Mouse (Mus musculus) layer of hippocampus, adult 9-10 months (tissue): ENCODE results near the gene Abca8a.

ENCODE experiments used
- DNase-seq: peaks from one replicate; pipeline ENCODE4 v3.0.0; 2022; ENCODE audit warnings: low spot score

Abca8a gene

GRCm38 (mm10) chr11:110095858-110096257, at the start of gene Abca8a:
Abca8a (minus strand) TSS chr11:110095978.
- no peak for DNase-seq

DNA sequence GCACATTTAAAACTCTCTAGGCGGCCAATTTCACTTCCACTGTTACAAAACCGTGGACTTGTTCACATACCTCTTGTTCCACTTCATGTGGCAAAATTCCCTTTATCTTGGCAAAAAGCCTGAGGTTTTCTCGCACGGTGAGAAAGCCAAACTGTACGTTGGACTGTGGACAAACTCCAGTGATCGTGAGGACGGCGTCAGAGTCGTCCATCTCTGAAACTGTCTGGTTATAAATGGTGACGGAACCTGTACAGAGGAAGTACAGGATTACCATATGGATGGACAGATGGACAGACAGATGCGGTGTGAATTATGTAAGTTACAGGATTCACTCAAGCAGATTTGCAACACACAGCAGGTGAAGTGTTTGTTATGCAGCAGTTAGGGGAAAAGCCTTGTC, 49.6 kb upstream of the Abca8a start:
- DNase-seq: no peak

GRCm38 (mm10) chr11:110130760-110131159, 35.0 kb upstream of the Abca8a start:
- no peak for DNase-seq

GRCm38 (mm10) chr11:110111137-110111536, 15.4 kb upstream of the Abca8a start:
- peak; percentile 35 for DNase-seq

DNA sequence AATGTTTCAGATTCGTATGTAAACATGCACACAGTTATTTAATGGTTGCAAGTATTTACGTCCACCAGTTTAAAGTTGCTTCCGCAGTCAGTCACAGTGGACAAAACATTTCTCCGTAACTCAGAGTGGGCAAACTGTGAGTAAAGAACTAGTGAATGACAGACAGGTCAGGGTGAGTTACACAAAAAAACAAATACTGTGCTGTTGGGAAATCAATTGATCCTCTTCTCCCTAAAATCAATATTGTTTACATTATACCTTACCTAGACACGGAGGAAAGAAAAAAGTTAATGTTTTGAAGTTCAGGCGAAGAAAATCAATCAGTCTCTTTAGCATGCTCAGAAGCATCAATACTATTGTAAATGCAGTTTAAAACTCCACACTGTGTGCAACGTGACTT, 5.7 kb upstream of the Abca8a start:
- no peak for DNase-seq

GRCm38 (mm10) chr11:110098901-110099300, 3.1 kb upstream of the Abca8a start:
- no peak for DNase-seq

DNA sequence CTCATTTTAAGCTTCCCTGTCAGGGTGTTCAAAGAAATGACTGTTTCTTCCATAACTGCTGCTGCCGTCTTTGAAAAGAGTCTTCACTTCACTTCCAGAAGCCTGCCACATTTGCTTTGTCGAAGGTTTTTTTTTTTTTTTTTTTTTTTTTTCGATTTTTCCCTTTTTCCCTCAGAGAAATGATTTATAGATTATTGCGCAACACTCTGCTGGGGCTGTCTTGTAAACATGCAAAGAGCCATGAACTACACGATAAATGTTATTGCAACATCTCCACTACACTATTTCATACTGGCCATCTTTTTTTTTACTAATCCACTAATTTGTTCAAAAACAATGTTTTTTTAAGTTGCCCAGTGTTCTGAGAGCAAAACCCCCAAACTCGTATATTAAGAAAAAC, 1.7 kb upstream of the Abca8a start:
- DNase-seq: no peak

- no peak for DNase-seq
Measured at GRCm38 (mm10) chr11:110094846-110095380, 865 bp downstream of the Abca8a start.

DNA sequence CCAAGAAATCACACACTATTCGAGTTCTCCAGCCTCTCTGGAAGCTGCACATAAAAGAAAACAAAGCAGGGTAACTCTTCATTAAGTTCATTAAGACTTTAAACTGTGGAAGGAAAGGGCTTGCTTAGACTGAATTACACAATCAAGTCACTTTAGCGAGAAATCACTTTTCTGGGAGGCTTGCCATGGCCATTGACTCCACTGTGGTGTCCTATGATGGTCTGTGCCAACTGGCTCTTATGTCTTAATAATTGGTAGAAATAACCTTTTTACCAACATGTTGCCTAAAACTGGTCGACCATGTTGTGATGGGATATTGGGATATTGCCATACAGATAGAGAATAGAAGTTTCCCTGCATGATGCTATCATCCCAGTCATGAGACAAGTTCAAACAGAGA, 1.5 kb downstream of the Abca8a start:
- no peak for DNase-seq

- DNase-seq: no peak
Measured at GRCm38 (mm10) chr11:110091328-110091727, 4.5 kb downstream of the Abca8a start.

DNA sequence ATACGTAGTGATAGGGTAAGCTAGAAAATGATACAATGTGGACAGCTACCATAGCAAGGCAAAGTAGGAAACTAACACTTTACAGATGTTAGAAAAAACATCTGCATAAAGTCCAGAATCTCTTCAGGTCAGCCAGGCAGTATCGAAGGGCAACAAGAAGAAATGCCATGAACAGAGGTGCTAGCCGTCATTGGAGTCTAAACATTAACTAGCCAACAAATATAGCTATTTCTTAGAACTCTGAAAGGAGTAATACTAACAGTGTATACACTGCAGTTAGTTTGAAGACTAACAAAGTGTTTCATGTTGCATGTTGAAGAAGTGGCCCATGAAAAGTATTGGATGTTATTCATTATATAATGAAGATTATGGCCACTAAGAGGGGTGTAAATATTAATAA, 23.6 kb downstream of the Abca8a start:
- DNase-seq: no peak

DNA sequence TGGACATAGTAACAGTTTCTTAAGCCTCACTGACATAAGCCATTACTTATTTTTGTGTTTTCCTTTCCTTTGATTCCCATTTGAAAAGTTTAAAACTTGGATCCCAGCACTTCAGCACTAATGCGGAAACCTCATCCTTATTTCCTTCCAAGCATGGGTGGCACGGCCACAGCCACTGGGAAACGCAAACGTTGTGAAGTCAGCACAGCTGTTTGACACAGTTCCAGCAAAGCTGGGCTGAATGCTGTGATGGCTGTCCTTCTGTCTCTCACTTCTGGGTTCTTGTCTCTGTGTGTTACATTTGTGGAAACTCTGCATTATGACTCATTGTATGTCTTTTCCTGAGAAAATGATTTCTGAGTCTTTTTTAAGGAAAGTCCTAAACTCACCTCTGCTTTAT, 34.7 kb downstream of the Abca8a start:
- DNase-seq: no peak

- DNase-seq: no peak
Measured at GRCm38 (mm10) chr11:110060127-110060526, 35.7 kb downstream of the Abca8a start.

DNA sequence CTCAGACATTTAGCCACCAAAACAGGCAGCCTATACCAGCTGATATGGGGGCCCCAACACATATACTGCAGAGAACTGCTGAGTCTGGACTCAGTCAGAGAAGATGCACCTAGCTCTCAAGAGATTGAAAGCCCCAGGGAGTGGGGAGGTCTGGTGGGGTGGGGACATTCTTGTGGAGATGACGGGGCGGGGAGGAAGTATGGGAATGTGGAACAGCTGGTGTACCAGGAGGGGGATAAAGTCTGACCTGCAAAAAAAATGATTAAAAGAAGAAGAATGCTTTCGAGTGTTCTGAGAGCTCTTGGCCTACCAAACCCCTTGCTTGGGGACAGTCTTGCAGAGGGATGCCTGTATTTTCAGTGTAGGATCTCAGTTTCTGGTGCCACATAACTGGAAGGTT, 42.1 kb downstream of the Abca8a start:
- DNase-seq: no peak

DNA sequence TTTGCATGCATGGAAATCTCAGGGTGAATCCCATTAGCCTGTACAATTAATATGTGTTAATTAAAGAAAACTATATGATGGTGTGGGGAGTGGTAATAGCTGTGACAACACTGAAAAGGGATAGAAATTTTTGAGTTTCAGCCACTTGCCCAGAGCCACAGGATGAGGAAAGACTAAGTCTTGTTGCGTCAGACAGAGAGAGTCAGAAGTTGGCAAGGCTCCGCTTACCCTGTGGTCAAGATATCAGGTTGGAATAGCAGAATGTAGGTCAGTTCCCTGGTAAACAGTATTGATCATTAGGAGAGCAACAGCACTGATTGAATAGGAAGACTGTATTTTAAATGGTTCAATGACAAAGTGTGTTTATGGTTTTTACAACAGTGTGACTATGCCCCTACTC, 58.0 kb downstream of the Abca8a start:
- DNase-seq: no peak

DNA sequence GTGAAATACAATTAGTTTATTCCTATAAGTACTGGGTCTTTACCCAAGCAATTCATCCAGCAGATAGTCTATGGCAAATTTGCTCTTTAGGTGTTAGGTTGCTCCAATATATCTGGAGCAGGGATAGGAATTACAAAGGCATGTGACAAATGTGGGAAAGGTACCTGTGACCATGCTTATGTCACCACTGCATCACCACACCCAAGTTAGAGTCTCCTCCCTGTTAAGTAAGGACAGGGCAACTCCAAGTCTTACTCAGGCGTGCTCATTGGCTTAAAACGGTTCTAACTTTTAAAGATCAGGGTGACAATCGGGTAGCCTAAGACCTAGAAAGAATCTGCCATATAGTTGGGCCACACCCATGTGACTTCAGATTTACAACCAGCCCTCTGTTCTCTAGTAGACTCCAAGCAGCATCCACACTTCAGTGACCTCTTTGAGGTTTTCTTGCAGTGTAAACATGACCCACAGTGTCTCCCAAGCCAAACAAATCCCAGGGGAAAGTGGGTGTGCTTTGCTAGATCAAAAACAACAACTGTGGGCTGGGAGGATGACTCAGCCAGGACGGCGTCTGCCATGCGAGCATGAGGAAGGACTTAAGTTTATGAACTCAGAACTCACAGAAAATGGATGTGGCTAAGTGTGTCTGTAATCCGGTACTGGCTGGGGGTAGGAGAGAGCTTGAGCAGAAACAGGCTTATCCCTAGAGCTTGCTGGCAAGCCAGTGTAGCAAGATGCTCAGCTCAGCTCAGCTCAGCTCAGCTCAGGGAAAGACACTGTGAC, 66.7 kb downstream of the Abca8a start:
- no peak for DNase-seq

- DNase-seq: no peak
Measured at GRCm38 (mm10) chr11:110010836-110011546, 84.8 kb downstream of the Abca8a start.

DNA sequence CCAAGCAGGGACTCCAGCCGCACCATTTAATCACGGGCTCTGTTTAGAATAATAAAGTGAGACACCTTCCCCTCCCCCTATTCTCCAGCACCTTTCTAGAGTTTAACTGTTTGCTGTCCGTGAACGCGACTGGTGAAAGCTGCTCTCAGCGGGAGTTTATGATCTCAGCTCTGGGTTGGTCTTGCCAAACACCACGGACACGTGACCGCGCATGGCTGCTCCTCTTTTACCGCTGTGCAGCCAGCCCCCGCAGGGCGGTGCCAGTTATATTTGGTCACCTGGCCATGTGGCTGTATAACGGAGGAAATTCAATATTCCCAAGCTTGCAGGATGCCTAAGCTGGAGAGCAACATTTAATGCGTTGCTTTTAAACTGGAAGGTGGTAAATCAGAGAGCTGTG, 100.2 kb downstream of the Abca8a start, which contains the start of gene Abca8b:
Gene Abca8b (minus strand): TSS at position 222 of the 400 bp plus-strand sequence.
- DNase-seq: peak; percentile 55

DNA sequence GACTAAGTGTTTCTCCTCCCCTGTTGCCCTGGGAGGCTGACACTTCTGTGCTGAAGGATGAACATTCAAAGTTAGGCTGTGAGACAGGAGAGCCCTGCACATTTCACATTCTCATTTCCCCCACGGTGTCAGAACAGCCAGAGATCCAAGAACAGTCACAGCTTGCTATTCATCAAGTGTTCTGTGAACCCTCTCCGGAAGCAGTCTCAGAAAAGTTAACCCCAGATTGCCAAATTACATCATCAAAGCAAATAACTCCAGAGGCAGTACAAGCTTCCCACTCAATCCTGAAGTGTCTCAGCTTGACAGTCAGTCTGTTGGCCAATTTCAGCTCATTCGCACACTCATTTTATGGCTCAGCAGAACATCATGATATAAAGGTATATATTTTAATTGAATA, 100.8 kb downstream of the Abca8a start:
- peak; percentile 35 for DNase-seq

GRCm38 (mm10) chr11:109994014-109994413, 101.8 kb downstream of the Abca8a start:
- DNase-seq: no peak

- no peak for DNase-seq
Measured at GRCm38 (mm10) chr11:109991270-109991669, 104.5 kb downstream of the Abca8a start.

DNA sequence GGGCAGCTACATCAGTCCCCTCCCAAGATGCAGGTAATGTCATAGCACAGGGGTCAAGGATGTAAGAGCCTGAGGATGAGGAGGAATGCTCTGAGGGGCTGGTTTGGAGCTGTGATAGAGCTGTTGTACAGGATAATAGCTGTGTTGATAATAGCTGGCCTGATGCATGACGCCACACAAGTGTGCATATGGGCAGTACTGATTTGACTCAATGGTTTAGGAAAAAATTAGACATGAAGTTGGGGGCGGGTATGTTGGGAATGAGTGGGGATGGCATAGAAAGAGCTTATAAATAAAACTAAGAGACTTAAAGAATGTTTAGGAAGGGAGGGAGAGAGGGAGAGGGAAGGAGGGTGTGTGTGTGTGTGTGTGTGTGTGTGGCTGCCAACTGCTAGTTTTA, 105.5 kb downstream of the Abca8a start:
- no peak for DNase-seq

DNA sequence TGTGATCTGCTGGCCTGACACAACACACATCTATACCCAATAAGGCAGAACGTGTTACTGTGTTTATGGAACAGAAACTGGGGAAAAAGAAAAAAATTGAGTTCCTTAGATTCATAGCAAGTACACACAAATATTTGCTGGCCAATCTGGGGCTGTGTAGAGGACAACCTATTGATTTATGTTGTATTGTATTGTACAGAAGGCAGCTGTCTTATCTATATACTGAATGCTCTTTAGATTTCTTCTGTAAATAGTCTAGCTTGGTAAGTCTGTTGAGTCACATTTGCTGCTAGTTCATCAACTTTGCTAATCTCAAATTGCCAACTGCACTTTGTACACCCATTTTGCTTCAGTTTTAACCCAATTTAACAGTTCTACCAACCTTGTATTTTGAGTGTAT, 107.6 kb downstream of the Abca8a start:
- no peak for DNase-seq
